Mouse (Mus musculus) lung, postnatal 0 days (tissue): Measurements from ENCODE around the gene Ppp1r14c.

Experiments
- CTCF ChIP-seq: IDR thresholded peaks from 2 replicates; pipeline ENCODE4 v1.5.1; 2016; ENCODE audit warnings: antibody characterized with exemption, mild to moderate bottlenecking
- EP300 ChIP-seq: IDR thresholded peaks from 2 replicates; pipeline ENCODE4 v1.6.1; 2016; ENCODE audit warnings: antibody characterized with exemption, mild to moderate bottlenecking, control low read depth

DNA sequence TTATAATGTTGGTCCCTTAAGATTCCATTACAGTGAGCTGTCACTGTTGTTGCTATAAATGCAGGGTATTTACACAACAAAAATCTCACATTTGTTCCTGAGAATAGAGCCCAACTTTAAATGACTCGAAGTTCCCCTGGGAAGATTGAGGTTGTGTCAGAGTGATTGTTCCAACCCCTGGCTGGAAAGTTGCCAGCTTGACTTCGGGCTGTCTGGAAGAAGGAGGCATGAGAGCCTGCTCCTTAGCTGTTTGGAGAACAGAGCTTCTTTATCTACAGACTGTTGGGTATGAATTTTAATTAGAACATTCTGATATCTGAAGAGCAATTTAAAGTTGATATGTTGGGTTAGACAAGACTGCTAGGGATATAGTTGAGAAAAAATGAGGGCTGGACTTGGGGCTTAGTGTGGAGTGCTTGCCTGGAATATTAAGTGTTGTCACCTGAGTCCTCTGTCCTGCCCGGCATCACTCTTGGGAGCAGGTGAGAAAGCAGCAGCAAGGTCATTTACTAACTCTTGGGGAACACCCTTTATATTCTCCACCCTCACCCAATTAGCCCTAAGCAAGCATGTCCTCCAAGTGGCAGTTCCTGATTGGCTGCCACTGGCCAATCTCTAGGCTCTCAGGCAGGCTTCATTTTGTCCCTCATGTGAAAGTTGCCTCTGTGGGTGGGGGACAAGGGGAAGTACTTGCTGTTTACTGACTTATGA is 62.0 kb downstream of the Ppp1r14c start:
- TF ChIP-seq CTCF (no peak), EP300 (no peak)
